Mouse (Mus musculus): ENCODE measurements at regions not wholly inside any gene's neighbourhood (a gene's known extent, or its start where the extent isn't known, plus 50 kb on each side); places are given as distances from the start of the nearest gene placed in this dataset.
A peak's percentile ranks its signal among the peaks of the same experiment; 100 is the strongest.

- DNase-seq = no peak
Observed at GRCm38 (mm10) chr4:131216361-131216760, 272.2 kb downstream of the Matn1 start.

GRCm38 (mm10) chr4:131217083-131217482, 272.9 kb downstream of the Matn1 start:
- DNase-seq = no peak

- no peak for DNase-seq
Observed at GRCm38 (mm10) chr4:131217571-131218155, 273.5 kb downstream of the Matn1 start.

GRCm38 (mm10) chr4:131220966-131221365, 276.8 kb downstream of the Matn1 start:
- no peak for DNase-seq

- DNase-seq = no peak
Observed at GRCm38 (mm10) chr4:131230361-131230760, 286.2 kb downstream of the Matn1 start.

GRCm38 (mm10) chr4:131236611-131237031, 292.4 kb downstream of the Matn1 start:
- no peak for DNase-seq

GRCm38 (mm10) chr4:131238591-131238990, 294.4 kb downstream of the Matn1 start:
- DNase-seq = no peak

- DNase-seq = no peak
Observed at GRCm38 (mm10) chr4:131239132-131239531, 294.9 kb downstream of the Matn1 start.

- no peak for DNase-seq
Observed at GRCm38 (mm10) chr4:131240457-131240856, 296.3 kb downstream of the Matn1 start.

- DNase-seq = no peak
Observed at GRCm38 (mm10) chr4:131242250-131242649, 298.1 kb downstream of the Matn1 start.

- no peak for DNase-seq
Observed at GRCm38 (mm10) chr4:131243744-131244387, 299.7 kb downstream of the Matn1 start.

- DNase-seq = peak; percentile 66
Observed at GRCm38 (mm10) chr4:131252602-131253442, 308.6 kb downstream of the Matn1 start.

GRCm38 (mm10) chr4:131253443-131253817, 309.2 kb downstream of the Matn1 start:
- no peak for DNase-seq

- DNase-seq = peak; percentile 93
Observed at GRCm38 (mm10) chr4:131254243-131254642, 310.1 kb downstream of the Matn1 start.

GRCm38 (mm10) chr4:131254691-131255090, 310.5 kb downstream of the Matn1 start:
- no peak for DNase-seq

- DNase-seq = no peak
Observed at GRCm38 (mm10) chr4:131261236-131261635, 317.1 kb downstream of the Matn1 start.

- no peak for DNase-seq
Observed at GRCm38 (mm10) chr4:131262909-131263308, 318.7 kb downstream of the Matn1 start.

- no peak for DNase-seq
Observed at GRCm38 (mm10) chr4:131266764-131267163, 322.6 kb downstream of the Matn1 start.

GRCm38 (mm10) chr4:131267760-131268159, 323.6 kb downstream of the Matn1 start:
- DNase-seq = peak; percentile 77

GRCm38 (mm10) chr4:131270192-131270591, 326.0 kb downstream of the Matn1 start:
- DNase-seq = no peak

GRCm38 (mm10) chr4:131272060-131272459, 327.9 kb downstream of the Matn1 start:
- DNase-seq = no peak

- DNase-seq = no peak
Observed at GRCm38 (mm10) chr4:131293560-131293959, 349.4 kb downstream of the Matn1 start.

- no peak for DNase-seq
Observed at GRCm38 (mm10) chr4:131298011-131298674, 354.0 kb downstream of the Matn1 start.
